Mouse (Mus musculus) cerebellum, adult 2 months (tissue): ENCODE data around the gene Zfp36.

Experiments
- CTCF ChIP-seq: fragments of 200-500 bp; IDR thresholded peaks from 2 replicates; pipeline ENCODE4 v1.5.1; 2011; ENCODE audit warnings: low read depth, mild to moderate bottlenecking, control low read depth, low read length, moderate library complexity, borderline replicate concordance; ENCODE audit not compliant: insufficient read depth
- POLR2A ChIP-seq: fragments of 200-500 bp; IDR thresholded peaks from 2 replicates; pipeline ENCODE4 v1.6.1; 2011; ENCODE audit warnings: low read length, control low read depth, borderline replicate concordance; ENCODE audit not compliant: insufficient read depth

DNA sequence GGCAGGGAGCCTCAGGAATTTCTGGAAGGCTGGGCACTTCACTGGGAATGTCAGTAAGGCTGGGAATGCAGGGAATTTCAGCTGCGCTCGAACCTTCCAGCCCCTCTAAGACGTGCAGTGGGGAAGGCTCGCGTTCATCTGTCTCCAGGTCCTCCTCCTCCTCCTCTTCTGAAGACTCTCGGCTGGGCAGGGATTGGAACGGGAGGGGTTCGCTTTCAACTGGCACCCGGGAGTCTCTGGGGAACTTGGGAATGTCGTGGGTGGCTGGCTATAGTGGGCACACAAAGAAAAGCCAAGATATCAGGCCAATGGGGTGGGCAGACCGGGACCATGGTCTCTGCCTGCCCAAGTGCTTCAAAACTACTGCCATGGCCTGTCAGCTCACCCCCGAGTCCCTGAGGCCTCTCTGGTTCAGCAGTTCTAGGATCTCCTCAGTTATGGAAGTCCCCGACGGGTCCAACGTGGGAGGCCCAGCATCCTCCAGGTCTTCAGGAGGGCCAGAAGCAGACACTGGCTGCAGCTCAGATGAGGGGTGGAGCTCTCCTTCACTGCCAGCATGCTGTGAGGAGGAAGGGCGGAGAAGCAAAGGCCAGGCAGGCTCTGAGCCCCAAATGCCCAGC is 17.5 kb downstream of the Zfp36 start:
- no peak for TF ChIP-seq CTCF
- TF ChIP-seq POLR2A: no peak
